Comparison of ENCODE assay signal across 15 mouse cellular contexts in the genomic region with DNA sequence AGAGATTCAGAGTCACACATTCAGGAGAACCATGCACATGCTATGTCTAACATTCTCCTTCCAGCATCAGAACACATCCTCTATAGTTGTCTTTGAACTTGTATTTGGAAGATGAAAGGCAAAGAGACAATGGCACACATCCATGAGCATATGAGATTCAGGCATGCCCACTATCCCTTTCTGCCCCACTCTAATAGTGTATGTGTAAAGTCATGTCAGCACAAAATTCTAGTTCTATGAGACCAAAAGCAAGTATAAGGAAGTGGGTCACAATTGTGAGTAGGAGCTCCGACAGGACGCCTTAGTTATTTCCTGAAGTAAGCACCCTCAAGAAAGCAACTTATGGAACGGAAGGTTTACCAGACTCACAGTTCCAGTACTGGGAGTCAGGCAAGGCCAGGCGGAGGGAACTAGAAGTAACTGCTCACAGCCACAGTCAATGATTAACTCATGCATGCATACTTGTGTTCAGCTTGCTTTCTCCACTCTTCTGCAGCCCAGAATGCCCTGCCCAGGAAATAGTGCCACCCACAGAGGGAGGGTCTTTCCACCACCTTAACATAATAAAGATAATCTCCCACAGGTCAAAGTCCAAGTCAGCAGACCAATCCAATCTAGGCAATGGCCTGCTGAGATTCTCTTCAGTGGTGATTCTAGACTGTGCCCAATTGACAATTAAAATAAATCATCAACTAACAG.
DNase-seq lines count a peak whose midpoint lies in the region; ATAC-seq and TF ChIP-seq lines count a peak whose summit lies in the region.
"Had no signal": no experiment of that assay in that cellular context is flagged by ENCODE, and none has a peak within 500 bp of the region (broad histone marks: within the 10 kb centered on the region; RNA-seq: fewer than 3 reads in every experiment).

No protein-coding gene starts in this region.

- no peak for DNase-seq in liver, embryonic 13.5 days
- DNase-seq in intestine, embryonic 14.5 days (ENCODE audit: low spot score), result peak; percentile 62
- DNase-seq in ovary, postnatal 10 days (ENCODE audit: low spot score), result no peak
- DNase-seq in frontal cortex, postnatal 10 days (ENCODE audit: low spot score in 2 of 2), result no peak
- DNase-seq: cerebellum, postnatal 36 days; heart, adult 2 months; right cerebral cortex, postnatal 4 days had no signal

- no peak overlapping the region for H3K9ac ChIP-seq in liver, embryonic 13.5 days
- H3K9ac ChIP-seq in liver, embryonic 12.5 days, result no peak overlapping the region
- no peak overlapping the region for H3K9ac ChIP-seq in intestine, embryonic 14.5 days (ENCODE audit: low read length)
- no peak overlapping the region for H3K9ac ChIP-seq in kidney, embryonic 15.5 days
- H3K9ac ChIP-seq: embryonic facial prominence, embryonic 15.5 days; forebrain, embryonic 12.5 days; hindbrain, embryonic 14.5 days; midbrain, embryonic 12.5 days had no signal

- 56% methylated on average over 4 of the region's 4 CpGs for WGBS in liver, embryonic 13.5 days (ENCODE audit: insufficient replicate concordance)
- WGBS in liver, embryonic 12.5 days (ENCODE audit: insufficient replicate concordance), result 60% methylated on average over 4 of the region's 4 CpGs
- WGBS in intestine, embryonic 14.5 days, result 64% methylated on average over 4 of the region's 4 CpGs
- 66% methylated on average over 4 of the region's 4 CpGs for WGBS in kidney, embryonic 15.5 days
- 29% methylated on average over 4 of the region's 4 CpGs for WGBS in small intestine, adult 2 months

- no peak overlapping the region for H3K4me2 ChIP-seq in liver, embryonic 13.5 days
- no peak overlapping the region for H3K4me2 ChIP-seq in liver, embryonic 12.5 days
- no peak overlapping the region for H3K4me2 ChIP-seq in intestine, embryonic 14.5 days (ENCODE audit: low read length)
- H3K4me2 ChIP-seq in kidney, embryonic 15.5 days, result no peak overlapping the region
- H3K4me2 ChIP-seq: embryonic facial prominence, embryonic 15.5 days; forebrain, embryonic 12.5 days; hindbrain, embryonic 14.5 days; midbrain, embryonic 12.5 days had no signal

- H3K27ac ChIP-seq in liver, embryonic 13.5 days, result no peak overlapping the region
- no peak overlapping the region for H3K27ac ChIP-seq in liver, embryonic 12.5 days
- 0 out of 2 replicates have a peak overlapping the region, but pooled peaks have one; percentile 24 for H3K27ac ChIP-seq in intestine, embryonic 14.5 days (ENCODE audit: low read depth)
- peak overlapping the region; percentile 55 for H3K27ac ChIP-seq in kidney, embryonic 15.5 days
- H3K27ac ChIP-seq in small intestine, adult 2 months (ENCODE audit: insufficient read depth, low read depth, low read length), result peak overlapping the region; percentile 60
- H3K27ac ChIP-seq: embryonic facial prominence, embryonic 15.5 days; forebrain, embryonic 12.5 days; heart, adult 2 months; hindbrain, embryonic 14.5 days; midbrain, embryonic 12.5 days had no signal

- H3K27me3 ChIP-seq in liver, embryonic 13.5 days, result no peaks in the 10 kb centered on the region
- no peaks in the 10 kb centered on the region for H3K27me3 ChIP-seq in liver, embryonic 12.5 days (replicated peaks)
- H3K27me3 ChIP-seq in intestine, embryonic 14.5 days (replicated peaks; ENCODE audit: control insufficient read depth, insufficient read depth, low read length), result no peaks in the 10 kb centered on the region
- no peaks in the 10 kb centered on the region for H3K27me3 ChIP-seq in kidney, embryonic 15.5 days
- no peaks in the 10 kb centered on the region for H3K27me3 ChIP-seq in small intestine, adult 2 months (ENCODE audit: control insufficient read depth, insufficient read depth, low read length)
- H3K27me3 ChIP-seq: embryonic facial prominence, embryonic 15.5 days; forebrain, embryonic 12.5 days; midbrain, embryonic 12.5 days had no signal

- H3K4me3 ChIP-seq in liver, embryonic 13.5 days (replicated peaks), result no peak overlapping the region
- H3K4me3 ChIP-seq in liver, embryonic 12.5 days, result no peak overlapping the region
- no peak overlapping the region for H3K4me3 ChIP-seq in intestine, embryonic 14.5 days (ENCODE audit: low read depth, low read length)
- no peak overlapping the region for H3K4me3 ChIP-seq in kidney, embryonic 15.5 days (replicated peaks)
- no peak overlapping the region for H3K4me3 ChIP-seq in small intestine, adult 2 months (ENCODE audit: low read depth, low read length)
- H3K4me3 ChIP-seq: embryonic facial prominence, embryonic 15.5 days; forebrain, embryonic 12.5 days; heart, adult 2 months; midbrain, embryonic 12.5 days had no signal

- no peaks in the 10 kb centered on the region for H3K9me3 ChIP-seq in liver, embryonic 13.5 days (replicated peaks)
- H3K9me3 ChIP-seq in liver, embryonic 12.5 days (replicated peaks), result no peaks in the 10 kb centered on the region
- H3K9me3 ChIP-seq in intestine, embryonic 14.5 days (ENCODE audit: control insufficient read depth, low read length), result no peaks in the 10 kb centered on the region
- no peaks in the 10 kb centered on the region for H3K9me3 ChIP-seq in kidney, embryonic 15.5 days (replicated peaks)
- H3K9me3 ChIP-seq: embryonic facial prominence, embryonic 15.5 days; forebrain, embryonic 12.5 days; midbrain, embryonic 12.5 days had no signal

- TF ChIP-seq POLR2A in small intestine, adult 2 months (IDR thresholded peaks at IDR 0.05; ENCODE audit: low read depth, low read length), result no peak

- ATAC-seq in liver, embryonic 13.5 days (ENCODE audit: low read depth), result peak; percentile 43; the same call in 1 of the 2 replicates
- no peak for ATAC-seq in liver, embryonic 12.5 days
- peak; percentile 97 for ATAC-seq in intestine, embryonic 14.5 days (replicated peaks; ENCODE audit: low FRiP score, low TSS enrichment, low read depth)
- peak; percentile 98 for ATAC-seq in kidney, embryonic 15.5 days (replicated peaks; ENCODE audit: low FRiP score)
- ATAC-seq in megakaryocyte-erythroid progenitor cell, adult 5-6 weeks (replicated peaks; ENCODE audit: low FRiP score, low TSS enrichment, poor library complexity, severe bottlenecking), result no peak

- no peaks in the 10 kb centered on the region for H3K4me1 ChIP-seq in liver, embryonic 13.5 days (replicated peaks)
- H3K4me1 ChIP-seq in liver, embryonic 12.5 days, result no peaks in the 10 kb centered on the region
- H3K4me1 ChIP-seq in intestine, embryonic 14.5 days (replicated peaks; ENCODE audit: control insufficient read depth, insufficient read depth, low read length), result no peaks in the 10 kb centered on the region
- H3K4me1 ChIP-seq in kidney, embryonic 15.5 days, result 0 out of 2 replicates have a peak, but pooled peaks cover 2% of the 10 kb centered on the region
- peaks cover 14% of the 10 kb centered on the region; the same call in 1 of the 2 replicates for H3K4me1 ChIP-seq in small intestine, adult 2 months (ENCODE audit: control insufficient read depth, insufficient read depth, insufficient read length, low read length)
- H3K4me1 ChIP-seq: embryonic facial prominence, embryonic 15.5 days; forebrain, embryonic 12.5 days; midbrain, embryonic 12.5 days had no signal

- no peaks in the 10 kb centered on the region for H3K36me3 ChIP-seq in liver, embryonic 13.5 days
- no peaks in the 10 kb centered on the region for H3K36me3 ChIP-seq in liver, embryonic 12.5 days
- no peaks in the 10 kb centered on the region for H3K36me3 ChIP-seq in intestine, embryonic 14.5 days (ENCODE audit: control insufficient read depth, insufficient read depth, low read length)
- H3K36me3 ChIP-seq in kidney, embryonic 15.5 days, result no peaks in the 10 kb centered on the region
- no peaks in the 10 kb centered on the region for H3K36me3 ChIP-seq in small intestine, adult 2 months (ENCODE audit: control insufficient read depth, insufficient read depth, low read length)
- H3K36me3 ChIP-seq: embryonic facial prominence, embryonic 15.5 days; forebrain, embryonic 12.5 days; midbrain, embryonic 12.5 days had no signal

- no peak for TF ChIP-seq CTCF in small intestine, adult 2 months (IDR thresholded peaks at IDR 0.05; ENCODE audit: extremely low read depth, insufficient read length, insufficient replicate concordance, low read depth, low read length)

Comparison
In these comparisons a context has a peak if more than half of its experiments do, and no peak if none do; other contexts are left out.
1. ATAC-seq: peak in liver, embryonic 13.5 days (single experiment), intestine, embryonic 14.5 days (single experiment) and kidney, embryonic 15.5 days (single experiment); none in liver, embryonic 12.5 days (single experiment) and megakaryocyte-erythroid progenitor cell, adult 5-6 weeks (single experiment).
2. H3K27ac ChIP-seq: peak in intestine, embryonic 14.5 days (single experiment), kidney, embryonic 15.5 days (single experiment) and small intestine, adult 2 months (single experiment); none in liver, embryonic 13.5 days (single experiment) and liver, embryonic 12.5 days (single experiment).